Mouse (Mus musculus): ENCODE results near the gene Mrnip. TPM values are rescaled to one million over a fixed set of nuclear protein-coding genes. Genes with fewer than 3 reads are reported as not detected.
"Not testable (repeated sequence)": the region's sequence is repeated elsewhere in the genome, so short reads cannot be mapped to it uniquely, and the experiment has no call there.

Mrnip gene
- total RNA-seq (2012; rRNA removed) = 13.0 and 14.6 TPM in 2 replicates

DNA sequence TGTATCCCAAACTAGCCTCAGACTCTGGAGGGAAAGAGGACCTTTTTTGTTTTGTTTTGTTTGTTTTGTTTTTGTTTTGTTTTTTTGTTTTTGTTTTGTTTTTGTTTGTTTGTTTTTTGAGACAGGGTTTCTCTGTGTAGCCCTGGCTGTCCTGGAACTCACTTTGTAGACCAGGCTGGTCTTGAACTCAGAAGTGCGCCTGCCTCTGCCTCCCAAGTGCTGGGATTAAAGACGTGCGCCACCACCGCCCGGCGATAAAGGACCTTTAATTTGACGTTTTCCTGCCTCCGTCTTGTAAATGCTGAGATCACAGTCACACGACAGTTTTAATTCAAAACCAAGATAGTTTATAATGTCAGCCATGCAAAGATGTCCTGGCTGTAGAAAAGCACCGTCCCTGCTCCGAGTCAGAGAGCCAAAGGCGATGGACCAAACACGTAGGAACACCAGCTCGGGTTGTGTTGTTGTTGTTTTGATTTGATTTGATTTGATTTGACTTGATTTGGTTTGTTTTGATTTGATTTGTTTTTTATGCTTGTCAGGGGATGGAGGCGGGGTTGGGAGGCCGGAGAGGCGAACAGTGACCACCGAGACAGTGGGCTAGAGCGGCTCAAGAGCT is at the start of gene Mrnip:
Mrnip (plus strand) TSS at position 334 of the 619 bp plus-strand sequence.
- H3K27ac ChIP-seq (ENCODE audit: insufficient read depth, low read depth, low read length, poor library complexity, severe bottlenecking); H3K9me3 ChIP-seq (ENCODE audit: control insufficient read depth, insufficient read depth, low read depth, low read length); DNase-seq (ENCODE audit: low read depth, low spot score); H3K4me1 ChIP-seq (ENCODE audit: control insufficient read depth in 2 of 2, insufficient read depth in 2 of 2, low read length in 2 of 2, poor library complexity in 1 of 2); in situ Hi-C loops (cut with MboI; ENCODE audit: low sequenced_read_pairs in 2 of 2, unreplicated experiment in 2 of 2): not testable (repeated sequence)
- H3K36me3 ChIP-seq (ENCODE audit: control insufficient read depth, insufficient read depth, low read length, poor library complexity, severe bottlenecking) = peaks cover 17% of the 10 kb centered on the region
- H3K9ac ChIP-seq (ENCODE audit: insufficient read depth, low read depth, low read length, poor library complexity, severe bottlenecking) = peak within 1 kb of the TSS; percentile 90
- H3K4me3 ChIP-seq (ENCODE audit: insufficient read depth in 1 of 2, low read depth in 1 of 2, low read length in 2 of 2, poor library complexity in 1 of 2, severe bottlenecking in 1 of 2) = peak within 1 kb of the TSS; percentile 89 to 90

DNA sequence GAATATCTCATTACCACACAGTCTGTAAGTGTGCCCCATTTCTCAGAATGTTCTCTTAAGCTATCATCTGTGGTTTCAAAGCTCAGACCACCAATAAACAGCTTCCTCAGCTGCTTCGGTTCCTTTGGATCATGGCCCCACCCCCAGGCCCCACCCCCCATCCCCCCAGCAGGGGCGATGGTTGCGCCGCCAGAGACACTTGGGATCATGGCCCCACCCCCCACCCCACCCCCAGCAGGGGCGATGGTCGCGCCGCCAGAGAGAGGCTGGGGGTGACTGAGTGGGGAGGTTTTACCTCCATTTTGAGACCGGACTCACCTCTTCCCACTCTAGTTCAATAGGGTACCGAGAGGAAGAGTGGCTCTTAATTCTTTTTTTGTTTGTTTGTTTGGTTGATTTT is 46.5 kb upstream of the Mrnip start:
- peaks cover 0 to 8% of the 10 kb centered on the region in 2 experiments; a peak in 1 of 4 replicates for H3K4me1 ChIP-seq (ENCODE audit: control insufficient read depth in 2 of 2, insufficient read depth in 2 of 2, low read length in 2 of 2, poor library complexity in 1 of 2)
- peak overlapping the region in 1 of 2 experiments; percentile 44; a peak in 1 of 4 replicates for H3K4me3 ChIP-seq (ENCODE audit: insufficient read depth in 1 of 2, low read depth in 1 of 2, low read length in 2 of 2, poor library complexity in 1 of 2, severe bottlenecking in 1 of 2)
- H3K27ac ChIP-seq (ENCODE audit: insufficient read depth, low read depth, low read length, poor library complexity, severe bottlenecking) = no peak overlapping the region
- no peaks in the 10 kb centered on the region for H3K9me3 ChIP-seq (ENCODE audit: control insufficient read depth, insufficient read depth, low read depth, low read length)
- DNase-seq (ENCODE audit: low read depth, low spot score) = peak; percentile 21
- no peak overlapping the region for H3K9ac ChIP-seq (ENCODE audit: insufficient read depth, low read depth, low read length, poor library complexity, severe bottlenecking)
- no peaks in the 10 kb centered on the region for H3K36me3 ChIP-seq (ENCODE audit: control insufficient read depth, insufficient read depth, low read length, poor library complexity, severe bottlenecking)
- in situ Hi-C loops (cut with MboI; ENCODE audit: low sequenced_read_pairs in 2 of 2, unreplicated experiment in 2 of 2) = no loop called here
- TF ChIP-seq HCFC1 (IDR thresholded peaks at IDR 0.05; ENCODE audit: borderline replicate concordance, insufficient read depth, low read length) = no peak
- no peak for TF ChIP-seq ZC3H11A (IDR thresholded peaks at IDR 0.05; ENCODE audit: borderline replicate concordance, low read depth, low read length)
- TF ChIP-seq ZNF384 (IDR thresholded peaks at IDR 0.05; ENCODE audit: low read depth, low read length) = no peak
- no peak for TF ChIP-seq CHD2 (IDR thresholded peaks at IDR 0.05; ENCODE audit: low read depth, low read length)
- TF ChIP-seq MAFK (IDR thresholded peaks at IDR 0.05; ENCODE audit: insufficient read depth, low read depth, low read length) = no peak

DNA sequence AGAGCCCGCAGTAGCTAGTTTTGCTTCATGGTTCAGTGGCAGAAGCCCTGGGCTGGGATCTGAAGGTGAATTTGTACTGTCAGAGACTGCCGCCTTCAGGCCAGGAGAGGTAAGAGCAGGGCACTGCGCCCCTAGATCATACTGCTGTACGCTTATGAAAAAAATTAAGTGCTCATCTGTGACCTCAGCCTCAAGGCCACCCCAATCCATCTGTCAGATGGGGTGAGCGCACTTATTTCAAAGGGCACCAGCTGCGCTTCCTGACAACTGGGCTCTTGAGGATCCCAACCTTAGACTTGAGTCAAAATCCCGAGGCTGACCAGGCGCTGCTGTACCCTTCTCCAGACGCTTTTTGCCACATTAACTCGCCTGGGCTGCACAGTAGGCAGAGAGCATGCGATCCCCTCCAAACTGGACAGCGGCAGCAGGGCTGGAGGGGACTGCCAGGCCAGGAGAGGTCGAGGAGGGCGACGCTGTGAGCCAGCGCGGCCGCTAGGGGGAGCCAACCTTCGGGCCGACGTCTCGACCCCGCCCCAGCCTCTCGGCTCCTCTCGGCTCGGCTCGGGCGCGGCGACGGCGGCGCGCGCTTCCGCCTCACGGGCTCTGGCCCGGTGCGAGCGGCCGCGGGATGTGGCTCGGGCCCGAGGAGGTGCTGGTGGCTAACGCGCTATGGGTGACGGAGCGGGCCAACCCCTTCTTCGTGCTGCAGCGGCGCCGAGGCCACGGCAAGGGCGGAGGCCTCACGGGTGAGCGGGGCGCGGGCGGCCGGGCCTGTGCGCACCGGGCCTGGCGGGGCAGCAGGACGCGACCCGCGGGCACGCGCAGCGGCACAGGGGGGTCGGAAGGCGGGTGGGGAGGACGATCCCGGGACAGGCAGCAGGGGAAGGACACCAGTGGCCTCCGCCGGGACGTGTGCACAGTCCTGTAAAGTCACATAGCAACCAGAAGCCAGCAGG is 43.2 kb upstream of the Mrnip start, which contains the start of gene Tbc1d9b:
Tbc1d9b (plus strand) TSS at position 586 of the 956 bp plus-strand sequence.
- H3K4me3 ChIP-seq (ENCODE audit: insufficient read depth in 1 of 2, low read depth in 1 of 2, low read length in 2 of 2, poor library complexity in 1 of 2, severe bottlenecking in 1 of 2) = peak within 1 kb of the TSS; percentile 74 to 84
- H3K9me3 ChIP-seq (ENCODE audit: control insufficient read depth, insufficient read depth, low read depth, low read length) = no peaks in the 10 kb centered on the region
- peak; percentile 66 for DNase-seq (ENCODE audit: low read depth, low spot score)
- peaks cover 2% of the 10 kb centered on the region; the same call in 1 of the 2 replicates for H3K36me3 ChIP-seq (ENCODE audit: control insufficient read depth, insufficient read depth, low read length, poor library complexity, severe bottlenecking)
- H3K27ac ChIP-seq (ENCODE audit: insufficient read depth, low read depth, low read length, poor library complexity, severe bottlenecking) = no peak within 1 kb of the TSS
- no peak for TF ChIP-seq MAFK (IDR thresholded peaks at IDR 0.05; ENCODE audit: insufficient read depth, low read depth, low read length)
- in situ Hi-C loops (cut with MboI; ENCODE audit: low sequenced_read_pairs in 2 of 2, unreplicated experiment in 2 of 2) = loop anchor here in 1 of 2 experiments (5.0 kb wide), 1 partner anchor 144 kb away; no protein-coding TSS in a partner anchor
- peaks cover 0 to 8% of the 10 kb centered on the region in 2 experiments; a peak in 1 of 4 replicates for H3K4me1 ChIP-seq (ENCODE audit: control insufficient read depth in 2 of 2, insufficient read depth in 2 of 2, low read length in 2 of 2, poor library complexity in 1 of 2)
- H3K9ac ChIP-seq (ENCODE audit: insufficient read depth, low read depth, low read length, poor library complexity, severe bottlenecking) = peak within 1 kb of the TSS; percentile 90

DNA sequence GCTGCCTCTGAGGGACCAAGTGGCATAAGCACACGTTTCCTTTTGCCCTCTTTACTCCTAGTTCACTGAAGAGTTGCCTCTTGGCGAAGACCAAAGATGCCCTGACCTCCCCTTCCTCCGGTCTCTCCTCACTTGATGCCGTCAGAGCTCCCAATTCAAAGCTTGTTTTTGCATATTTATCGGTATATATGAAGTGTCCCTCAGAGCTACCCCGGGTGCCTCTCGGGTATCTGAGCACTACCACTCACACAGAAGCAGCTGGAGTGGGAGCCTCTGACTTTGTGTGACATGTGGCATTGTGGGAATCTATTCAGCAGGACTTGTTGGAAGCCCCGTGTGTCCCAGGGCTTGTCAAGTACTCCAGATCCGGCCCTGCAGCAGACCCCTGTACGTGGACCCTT is 42.4 kb upstream of the Mrnip start:
- H3K27ac ChIP-seq (ENCODE audit: insufficient read depth, low read depth, low read length, poor library complexity, severe bottlenecking) = no peak overlapping the region

More for the DNA sequence above, 42.4 kb upstream of the Mrnip start:
- Histone ChIP-seq H3K4me1 (ENCODE audit: control insufficient read depth in 2 of 2, insufficient read depth in 2 of 2, low read length in 2 of 2, poor library complexity in 1 of 2) (peaks cover 0 to 8% of the 10 kb centered on the region in 2 experiments; a peak in 1 of 4 replicates), H3K36me3 (ENCODE audit: control insufficient read depth, insufficient read depth, low read length, poor library complexity, severe bottlenecking) (peaks cover 2% of the 10 kb centered on the region; the same call in 1 of the 2 replicates), H3K9me3 (ENCODE audit: control insufficient read depth, insufficient read depth, low read depth, low read length) (no peaks in the 10 kb centered on the region), H3K4me3 (ENCODE audit: insufficient read depth in 1 of 2, low read depth in 1 of 2, low read length in 2 of 2, poor library complexity in 1 of 2, severe bottlenecking in 1 of 2) (peak overlapping the region; percentile 74 to 84), H3K9ac (ENCODE audit: insufficient read depth, low read depth, low read length, poor library complexity, severe bottlenecking) (peak overlapping the region; percentile 90)
- peak; percentile 1 for DNase-seq (ENCODE audit: low read depth, low spot score)
- in situ Hi-C loops (cut with MboI; ENCODE audit: low sequenced_read_pairs in 2 of 2, unreplicated experiment in 2 of 2) = loop anchor here in 1 of 2 experiments (5.0 kb wide), 1 partner anchor 144 kb away; no protein-coding TSS in a partner anchor
- TF ChIP-seq HCFC1 (IDR thresholded peaks at IDR 0.05; ENCODE audit: borderline replicate concordance, insufficient read depth, low read length) (no peak), MAFK (IDR thresholded peaks at IDR 0.05; ENCODE audit: insufficient read depth, low read depth, low read length) (no peak), ZC3H11A (IDR thresholded peaks at IDR 0.05; ENCODE audit: borderline replicate concordance, low read depth, low read length) (no peak), CHD2 (IDR thresholded peaks at IDR 0.05; ENCODE audit: low read depth, low read length) (no peak), ZNF384 (IDR thresholded peaks at IDR 0.05; ENCODE audit: low read depth, low read length) (no peak)
